Mouse (Mus musculus) kidney, embryonic 16.5 days (tissue): ENCODE measurements around the gene Gfral. TPM values are rescaled to one million over a fixed set of nuclear protein-coding genes. Genes with fewer than 3 reads are reported as not detected.

Source experiments
- ATAC-seq: fragments of 200-750 bp; cut with Nextera tagmentation; 2 replicates; pipeline ENCODE4 v1.8.0; 2017; ENCODE audit warnings: moderate TSS enrichment; ENCODE audit not compliant: low FRiP score, low TSS enrichment
- H3K27ac ChIP-seq: fragments of 300-500 bp; sonication (generic); 2 replicates; pipeline ENCODE4 v1.5.1; 2014; ENCODE audit warnings: low read length
- H3K27me3 ChIP-seq: fragments of 300-500 bp; sonication (generic); 2 replicates; pipeline ENCODE4 v1.6.1; 2014; ENCODE audit warnings: low read length, control low read depth, mixed read lengths; ENCODE audit not compliant: insufficient read depth
- H3K36me3 ChIP-seq: fragments of 300-500 bp; sonication (generic); 2 replicates; pipeline ENCODE4 v1.6.1; 2014; ENCODE audit warnings: low read length, control low read depth, mixed read lengths; ENCODE audit not compliant: insufficient read depth
- H3K4me1 ChIP-seq: fragments of 300-500 bp; sonication (generic); 2 replicates; pipeline ENCODE4 v1.6.1; 2014; ENCODE audit warnings: low read length, control low read depth, mixed read lengths; ENCODE audit not compliant: insufficient read depth
- H3K4me2 ChIP-seq: fragments of 300-500 bp; sonication (generic); replicated peaks from 2 replicates; pipeline ENCODE4 v1.6.1; 2014; ENCODE audit warnings: low read depth, low read length
- H3K4me3 ChIP-seq: fragments of 300-500 bp; sonication (generic); 2 replicates; pipeline ENCODE4 v1.5.1; 2014; ENCODE audit warnings: mild to moderate bottlenecking, low read length
- H3K9ac ChIP-seq: fragments of 300-500 bp; sonication (generic); replicated peaks from 2 replicates; pipeline ENCODE4 v1.6.1; 2014; ENCODE audit warnings: low read length
- H3K9me3 ChIP-seq: fragments of 300-500 bp; sonication (generic); 2 replicates; pipeline ENCODE4 v1.6.1; 2016; ENCODE audit warnings: low read length, control low read depth
- WGBS: fragments of 180-500 bp; shearing (Covaris S2); extraction: QIAGEN DNeasy Blood & Tissue Kit; methylation state at CpG from one replicate; pipeline ENCODE4 v1.1.7; 2014; 5-methylcytosine and 5-hydroxymethylcytosine counted together
- polyA plus RNA-seq: library from polyadenylated mRNA; unstranded; fragments of >200 nt; fragmentation: Nextera tagmentation; extraction: Ambion mirVana; gene quantifications from 2 replicates; pipeline ENCODE4 v1.2.1, GENCODE M21; 2015

Gene Gfral
- polyA plus RNA-seq: not detected in 2 replicates

GRCm38 (mm10) chr9:76213557-76213956 is at the start of gene Gfral:
TSS of gene Gfral (minus strand) at chr9:76213657.
- WGBS: 91% methylated on average over 2 of the region's 2 CpGs

DNA sequence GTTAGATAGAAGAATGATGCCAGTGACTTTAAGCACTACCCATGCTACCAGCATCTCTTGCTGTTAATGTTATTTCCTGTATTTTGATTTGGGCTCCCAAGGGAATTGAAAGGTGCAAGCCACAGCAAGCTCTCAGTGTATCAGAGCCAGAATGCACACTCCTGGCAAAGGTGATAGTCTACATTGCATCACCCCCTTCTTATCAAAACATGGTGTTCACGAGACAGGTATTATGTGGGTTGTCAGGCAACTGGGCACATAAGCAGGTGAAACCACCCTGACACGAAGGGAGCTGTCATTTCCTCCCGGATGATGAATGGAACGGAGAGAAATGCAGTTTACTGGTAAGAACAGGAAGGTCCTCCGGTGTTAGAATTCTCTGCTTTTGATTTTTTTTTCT is 44.3 kb upstream of the Gfral start:
- H3K4me2 ChIP-seq: no peak overlapping the region
- WGBS: 79% methylated on average over 5 of the region's 5 CpGs
- H3K9me3 ChIP-seq: no peaks in the 10 kb centered on the region
- no peaks in the 10 kb centered on the region for H3K27me3 ChIP-seq
- no peaks in the 10 kb centered on the region for H3K36me3 ChIP-seq
- H3K9ac ChIP-seq: no peak overlapping the region
- no peak overlapping the region for H3K27ac ChIP-seq
- no peaks in the 10 kb centered on the region for H3K4me1 ChIP-seq
- no peak overlapping the region for H3K4me3 ChIP-seq
- no peak for ATAC-seq

More at GRCm38 (mm10) chr9:76213557-76213956, at the start of gene Gfral:
- H3K4me3 ChIP-seq: no peak within 1 kb of the TSS
- ATAC-seq: no peak
- H3K9me3 ChIP-seq: no peaks in the 10 kb centered on the region
- no peaks in the 10 kb centered on the region for H3K36me3 ChIP-seq
- no peaks in the 10 kb centered on the region for H3K4me1 ChIP-seq
- no peak within 1 kb of the TSS for H3K4me2 ChIP-seq
- no peak within 1 kb of the TSS for H3K9ac ChIP-seq
- H3K27ac ChIP-seq: no peak within 1 kb of the TSS
- H3K27me3 ChIP-seq: no peaks in the 10 kb centered on the region

DNA sequence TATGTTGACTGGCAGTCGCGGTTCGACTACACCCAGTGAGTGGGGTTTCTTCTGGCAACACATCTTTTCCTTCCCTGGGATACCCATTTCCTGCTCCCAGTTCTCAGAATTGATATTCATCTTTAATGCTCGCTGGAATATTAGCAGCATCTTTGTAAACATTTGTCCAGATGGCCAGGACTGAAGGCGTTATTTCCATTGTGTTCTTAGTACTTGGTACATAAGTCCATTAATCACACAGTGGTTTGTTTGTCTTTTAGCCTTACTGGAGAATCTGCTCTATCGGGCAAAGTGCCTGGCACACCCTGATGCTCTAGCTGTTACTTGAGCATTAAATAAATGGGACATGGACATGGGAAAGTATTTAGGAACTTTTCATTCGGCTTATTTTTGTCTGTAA is 39.1 kb upstream of the Gfral start:
- H3K9me3 ChIP-seq: no peaks in the 10 kb centered on the region
- WGBS: 80% methylated on average over 7 of the region's 7 CpGs
- no peaks in the 10 kb centered on the region for H3K27me3 ChIP-seq
- ATAC-seq: no peak
- no peak overlapping the region for H3K27ac ChIP-seq
- H3K9ac ChIP-seq: no peak overlapping the region
- no peaks in the 10 kb centered on the region for H3K4me1 ChIP-seq
- H3K4me3 ChIP-seq: no peak overlapping the region
- H3K4me2 ChIP-seq: no peak overlapping the region
- no peaks in the 10 kb centered on the region for H3K36me3 ChIP-seq

- 92% methylated on average over 4 of the region's 4 CpGs for WGBS
- Histone ChIP-seq H3K9me3 (no peaks in the 10 kb centered on the region), H3K27me3 (no peaks in the 10 kb centered on the region), H3K4me2 (no peak overlapping the region), H3K4me1 (no peaks in the 10 kb centered on the region), H3K27ac (no peak overlapping the region), H3K36me3 (no peaks in the 10 kb centered on the region), H3K9ac (no peak overlapping the region), H3K4me3 (no peak overlapping the region)
- no peak for ATAC-seq
These were observed 38.7 kb upstream of the Gfral start for GRCm38 (mm10) chr9:76252109-76252508.

- Histone ChIP-seq H3K9me3 (no peaks in the 10 kb centered on the region), H3K27ac (no peak overlapping the region), H3K4me2 (no peak overlapping the region), H3K27me3 (no peaks in the 10 kb centered on the region), H3K9ac (no peak overlapping the region), H3K4me3 (no peak overlapping the region), H3K4me1 (no peaks in the 10 kb centered on the region), H3K36me3 (no peaks in the 10 kb centered on the region)
- 20% methylated on average over 1 of the region's 1 CpGs for WGBS
- no peak for ATAC-seq
These were observed 28.9 kb upstream of the Gfral start for GRCm38 (mm10) chr9:76242322-76242721.

DNA sequence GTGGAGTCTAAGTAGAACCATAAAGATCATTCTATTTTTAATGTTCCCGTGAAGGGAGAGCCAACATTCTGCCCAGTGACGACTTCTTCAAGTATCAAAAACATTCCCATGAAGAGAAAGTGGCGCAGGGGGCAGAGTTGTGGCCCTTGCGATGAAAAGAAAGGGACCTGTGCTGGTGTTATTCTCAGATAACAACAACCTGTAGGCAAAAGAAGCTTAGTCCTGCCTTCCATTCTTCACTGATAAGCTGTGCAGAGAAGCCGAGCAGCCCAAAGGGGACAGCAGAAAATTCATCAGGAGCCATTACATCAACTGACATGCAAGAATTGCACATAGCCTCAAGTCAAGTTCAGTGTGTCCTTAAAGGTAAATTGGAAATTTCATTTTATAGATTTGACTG is 24.5 kb upstream of the Gfral start:
- no peak overlapping the region for H3K4me3 ChIP-seq
- H3K27me3 ChIP-seq: no peaks in the 10 kb centered on the region
- no peaks in the 10 kb centered on the region for H3K4me1 ChIP-seq
- H3K36me3 ChIP-seq: no peaks in the 10 kb centered on the region
- H3K9ac ChIP-seq: no peak overlapping the region
- no peaks in the 10 kb centered on the region for H3K9me3 ChIP-seq
- H3K4me2 ChIP-seq: no peak overlapping the region
- H3K27ac ChIP-seq: no peak overlapping the region
- no peak for ATAC-seq
- 81% methylated on average over 5 of the region's 5 CpGs for WGBS

DNA sequence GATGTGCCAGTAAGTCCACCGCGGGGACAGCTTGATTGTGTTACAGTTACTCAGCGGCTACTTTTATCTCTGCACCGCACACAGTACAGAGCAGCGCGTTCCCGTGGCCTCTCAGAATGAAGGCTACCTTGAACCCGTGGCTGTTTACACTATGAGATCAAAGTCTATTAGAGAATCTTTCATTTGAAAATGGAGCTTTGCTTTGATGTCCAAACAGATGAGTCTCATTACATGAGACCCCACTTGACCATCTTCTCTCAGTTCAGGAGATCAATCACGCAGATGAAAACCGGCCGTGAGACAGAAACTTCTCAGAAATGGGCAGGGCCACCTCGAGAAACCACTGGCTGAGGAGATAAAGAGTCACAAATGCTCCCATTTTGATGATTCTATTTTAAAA is 23.8 kb upstream of the Gfral start:
- no peak overlapping the region for H3K27ac ChIP-seq
- no peaks in the 10 kb centered on the region for H3K36me3 ChIP-seq
- no peaks in the 10 kb centered on the region for H3K4me1 ChIP-seq
- H3K27me3 ChIP-seq: no peaks in the 10 kb centered on the region
- no peak overlapping the region; the same call in 1 of the 2 replicates for H3K4me3 ChIP-seq
- 45% methylated on average over 12 of the region's 12 CpGs for WGBS
- H3K9ac ChIP-seq: no peak overlapping the region
- ATAC-seq: peak; percentile 79
- H3K4me2 ChIP-seq: peak overlapping the region; percentile 86; the same call in 1 of the 2 replicates
- H3K9me3 ChIP-seq: no peaks in the 10 kb centered on the region

- no peaks in the 10 kb centered on the region for H3K36me3 ChIP-seq
- H3K4me1 ChIP-seq: no peaks in the 10 kb centered on the region
- peak overlapping the region; percentile 86 for H3K4me2 ChIP-seq
- H3K27me3 ChIP-seq: no peaks in the 10 kb centered on the region
- peak; percentile 84; the same call in 1 of the 2 replicates for ATAC-seq
- WGBS: 3% methylated on average over 7 of the region's 7 CpGs
- H3K9me3 ChIP-seq: no peaks in the 10 kb centered on the region
- no peak overlapping the region for H3K9ac ChIP-seq
- peak overlapping the region; percentile 52; the same call in 1 of the 2 replicates for H3K4me3 ChIP-seq
- H3K27ac ChIP-seq: no peak overlapping the region
These were observed 23.2 kb upstream of the Gfral start for GRCm38 (mm10) chr9:76236626-76237025.

GRCm38 (mm10) chr9:76235945-76236503 is 22.6 kb upstream of the Gfral start:
- Histone ChIP-seq H3K4me2 (peak overlapping the region; percentile 86), H3K9me3 (no peaks in the 10 kb centered on the region), H3K4me1 (no peaks in the 10 kb centered on the region), H3K9ac (peak overlapping the region; percentile 70), H3K27me3 (no peaks in the 10 kb centered on the region), H3K27ac (peak overlapping the region; percentile 71; the same call in 1 of the 2 replicates), H3K36me3 (no peaks in the 10 kb centered on the region), H3K4me3 (peak overlapping the region; percentile 52)
- peak; percentile 76; the same call in 1 of the 2 replicates for ATAC-seq
- WGBS: 7% methylated on average over 14 of the region's 14 CpGs

GRCm38 (mm10) chr9:76234899-76235298 is 21.4 kb upstream of the Gfral start:
- 46% methylated on average over 7 of the region's 7 CpGs for WGBS

More at GRCm38 (mm10) chr9:76234899-76235298, 21.4 kb upstream of the Gfral start:
- ATAC-seq: no peak
- H3K4me2 ChIP-seq: no peak overlapping the region
- H3K9ac ChIP-seq: no peak overlapping the region
- H3K4me3 ChIP-seq: no peak overlapping the region
- H3K36me3 ChIP-seq: no peaks in the 10 kb centered on the region
- 0 out of 2 replicates have a peak, but pooled peaks cover 2% of the 10 kb centered on the region for H3K4me1 ChIP-seq
- H3K27me3 ChIP-seq: no peaks in the 10 kb centered on the region
- H3K27ac ChIP-seq: no peak overlapping the region
- no peaks in the 10 kb centered on the region for H3K9me3 ChIP-seq
